Mouse (Mus musculus) kidney, adult 8-10 months (tissue): ENCODE measurements at regions not wholly inside any gene's neighbourhood (a gene's known extent, or its start where the extent isn't known, plus 50 kb on each side); places are given as distances from the start of the nearest gene placed in this dataset.

Experiments
- DNase-seq, 2 experiments: peaks; one replicate each; pipeline ENCODE4 v3.0.0; 2022

DNA sequence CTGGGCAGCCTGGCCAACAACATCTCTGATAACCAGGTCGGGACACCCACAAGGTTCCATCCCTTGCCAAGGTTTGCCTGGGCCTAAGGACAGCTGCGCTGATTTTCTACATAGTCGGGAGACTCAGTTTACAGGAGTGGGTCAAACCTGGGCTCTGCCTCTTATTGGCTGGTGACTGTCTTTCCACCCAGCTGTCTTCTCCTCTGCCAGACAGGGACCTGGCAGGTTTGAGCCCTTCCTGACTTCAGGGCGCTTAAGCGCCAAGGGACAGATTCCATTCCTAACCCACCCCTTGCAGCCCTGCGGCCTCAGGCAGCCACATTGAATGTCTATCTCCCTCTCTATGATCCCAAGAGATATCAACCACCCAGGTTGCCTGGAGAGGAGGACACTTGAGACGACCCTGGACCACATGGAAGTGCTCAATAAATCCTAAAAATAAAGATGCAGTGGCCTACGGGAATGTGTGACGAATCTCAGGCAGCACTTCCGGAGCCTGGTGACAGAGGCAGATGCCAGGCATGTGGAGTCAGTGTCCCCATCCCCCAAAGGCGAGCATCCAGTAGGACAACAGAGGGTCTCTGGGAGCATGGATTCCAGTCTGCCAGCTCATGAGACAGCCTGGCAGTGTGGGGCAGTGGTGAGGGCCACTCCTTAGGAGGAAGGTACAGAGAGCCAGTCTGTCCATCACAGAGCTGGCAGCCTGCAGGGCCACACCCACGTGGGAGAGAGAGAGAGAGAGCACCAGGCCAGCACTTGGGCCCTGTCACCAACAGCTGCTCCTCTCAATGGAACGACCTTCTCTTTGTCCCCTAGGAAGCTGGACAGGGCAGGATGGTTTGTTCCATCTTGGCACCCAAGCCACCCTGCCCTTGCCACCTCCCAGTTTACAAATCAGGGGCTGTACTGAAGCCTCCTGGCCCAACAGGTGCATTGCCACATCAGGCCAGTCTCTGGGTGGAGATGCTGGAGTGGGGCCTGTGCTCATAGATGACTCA is 63.8 kb upstream of the Slc6a6 start:
- no peak for DNase-seq

DNA sequence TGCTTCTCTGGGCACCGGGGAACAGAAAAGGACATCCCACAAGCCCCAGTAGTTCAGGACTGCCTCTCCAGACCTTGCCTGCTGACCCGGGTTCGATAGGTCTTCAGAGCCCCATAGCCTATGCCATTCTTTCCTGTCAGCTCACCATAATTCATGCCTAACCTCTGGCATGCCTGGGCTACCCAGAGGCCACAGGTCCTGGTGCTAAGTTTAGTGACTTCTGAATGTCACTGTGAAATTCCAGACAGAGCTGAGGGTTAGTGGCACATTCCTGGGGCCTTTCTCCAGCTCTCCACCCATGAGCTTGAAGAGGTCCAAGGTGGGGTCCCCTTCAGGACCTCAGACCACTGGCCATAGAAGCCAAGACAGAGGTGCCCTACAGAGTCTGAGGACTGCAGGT is 62.4 kb upstream of the Slc6a6 start:
- no peak for DNase-seq

DNA sequence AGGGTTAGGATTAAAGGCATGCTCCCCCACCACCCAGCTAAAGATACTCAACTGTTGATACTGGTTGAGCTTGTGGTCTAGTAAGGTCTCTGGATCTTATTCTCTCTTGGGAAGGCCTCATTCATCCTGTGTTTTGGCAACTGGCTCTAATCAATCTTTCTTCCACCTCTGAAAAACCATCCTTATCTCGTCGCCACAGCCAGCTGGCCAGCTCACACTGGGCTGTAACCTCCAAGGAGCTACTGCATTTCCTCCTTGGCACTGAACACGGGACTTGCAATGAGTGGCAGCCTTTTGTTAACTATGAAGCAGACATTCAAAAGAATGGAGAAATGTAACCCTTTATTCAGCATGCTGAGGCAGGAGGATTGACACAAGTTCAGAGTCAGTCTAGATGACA is 61.4 kb upstream of the Slc6a6 start:
- DNase-seq = no peak

DNA sequence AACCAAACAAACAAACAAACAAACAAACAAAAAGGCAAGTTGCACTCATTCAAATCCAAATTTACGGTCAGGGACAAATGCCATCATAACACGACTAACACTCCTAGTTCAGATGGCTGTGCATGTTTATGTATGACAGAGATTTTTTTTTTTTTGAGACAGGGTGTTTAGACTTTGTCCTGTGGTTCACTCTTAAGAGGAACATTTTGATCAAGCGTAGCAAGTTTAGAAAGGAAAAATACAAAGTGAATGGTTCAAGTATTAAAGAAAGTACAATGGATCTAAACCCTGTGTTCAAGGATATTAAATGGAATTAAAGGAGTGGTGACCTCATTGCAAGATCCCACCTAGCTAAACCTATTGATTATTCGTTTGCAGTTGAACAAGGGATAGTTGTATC is 60.2 kb upstream of the Slc6a6 start:
- DNase-seq = no peak

DNA sequence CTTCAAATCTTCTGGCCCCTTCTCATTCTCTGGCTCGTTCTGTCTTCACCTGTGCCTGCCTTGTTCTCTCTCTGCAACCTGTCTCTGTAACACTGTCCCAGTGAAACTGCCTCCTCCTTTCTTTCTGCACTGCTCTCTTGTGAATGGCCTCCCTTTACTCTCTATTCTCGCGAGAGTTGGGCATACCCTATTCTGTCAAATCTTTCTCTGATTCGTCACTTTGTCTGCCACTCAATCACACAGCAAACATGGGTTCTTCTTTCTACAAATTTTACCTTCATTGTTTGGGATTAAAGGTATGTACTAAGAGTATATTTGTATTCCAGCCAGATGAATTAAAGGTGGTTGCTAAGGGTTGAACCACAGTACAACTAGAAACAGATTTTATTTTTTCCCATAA is 54.6 kb upstream of the Slc6a6 start:
- DNase-seq = no peak

DNA sequence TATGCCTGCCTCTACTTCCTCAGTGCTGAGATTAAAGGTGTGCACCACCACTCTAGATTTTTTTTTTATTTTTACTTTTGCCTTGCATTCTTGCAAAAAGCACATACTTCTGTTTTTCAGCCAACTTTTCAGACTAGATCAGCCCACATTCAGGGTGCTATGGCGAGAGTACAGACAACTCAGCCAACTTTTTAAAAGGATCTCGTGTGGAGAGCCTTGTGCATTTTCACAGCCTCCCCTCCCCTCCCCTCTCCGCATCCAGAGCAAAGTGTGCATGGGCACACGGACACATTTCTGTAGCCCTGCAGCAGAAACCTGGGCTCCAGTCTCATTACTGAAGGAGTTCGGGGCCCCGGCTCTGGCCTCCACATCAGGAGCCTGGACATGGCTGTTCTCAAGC is 52.6 kb upstream of the Slc6a6 start:
- DNase-seq = no peak
